Mouse (Mus musculus) left cerebral cortex, postnatal 14 days (tissue): ENCODE data around the gene Gale. TPM values are rescaled to one million over a fixed set of nuclear protein-coding genes. Genes with fewer than 3 reads are reported as not detected.

Experiments
- DNase-seq, 2 experiments: peaks; one replicate each; pipeline ENCODE4 v3.0.0; 2021 to 2022; ENCODE audit warnings: low spot score in 2 of 2, mixed read lengths in 1 of 2
- intact Hi-C: fragments of 180-260 bp; cut with DNase I; formaldehyde crosslinking; loops from one replicate; pipeline ENCODE4 v1.15.1; 2025
- total RNA-seq, 2 experiments: library from RNA; stranded (reverse); gene quantifications; 2 replicates each; pipeline ENCODE4 v1.2.3; 2021

Gale gene
- total RNA-seq, 2 experiments from 2014 or later, result 26.2 to 31.6 TPM

- no peak for DNase-seq
- intact Hi-C loops, result no loop called here
Measured at GRCm38 (mm10) chr4:135995118-135995517, 31.6 kb downstream of the Gale start.

DNA sequence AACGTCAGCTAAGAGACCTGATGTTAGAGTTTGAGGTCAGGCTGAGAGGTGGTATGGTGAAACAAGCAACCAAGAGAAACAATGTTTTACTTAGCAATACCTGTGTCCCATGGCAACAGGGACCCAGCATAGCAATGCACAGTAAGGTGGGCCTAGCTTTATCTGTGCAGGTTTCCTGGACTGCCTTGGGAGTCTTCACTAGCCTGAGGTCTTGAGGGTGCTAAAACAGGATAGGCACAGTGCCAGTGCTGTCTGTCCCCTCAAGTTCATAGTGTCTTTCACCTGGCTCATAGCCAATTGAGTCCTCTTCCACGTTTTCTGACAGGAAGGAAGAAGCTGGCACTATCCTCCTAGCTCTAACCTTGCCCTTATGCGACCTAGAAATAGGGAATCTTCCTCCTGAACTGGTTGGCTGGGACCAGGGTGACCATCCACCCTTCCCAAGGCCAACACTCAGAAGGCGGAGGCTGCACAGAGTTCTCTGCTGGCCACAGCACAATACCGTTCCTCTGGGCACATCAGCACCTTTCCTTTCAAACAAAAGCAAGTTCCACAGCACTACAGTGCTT lies 40.7 kb downstream of the Gale start:
- no peak for DNase-seq
- intact Hi-C loops, result no loop called here

DNA sequence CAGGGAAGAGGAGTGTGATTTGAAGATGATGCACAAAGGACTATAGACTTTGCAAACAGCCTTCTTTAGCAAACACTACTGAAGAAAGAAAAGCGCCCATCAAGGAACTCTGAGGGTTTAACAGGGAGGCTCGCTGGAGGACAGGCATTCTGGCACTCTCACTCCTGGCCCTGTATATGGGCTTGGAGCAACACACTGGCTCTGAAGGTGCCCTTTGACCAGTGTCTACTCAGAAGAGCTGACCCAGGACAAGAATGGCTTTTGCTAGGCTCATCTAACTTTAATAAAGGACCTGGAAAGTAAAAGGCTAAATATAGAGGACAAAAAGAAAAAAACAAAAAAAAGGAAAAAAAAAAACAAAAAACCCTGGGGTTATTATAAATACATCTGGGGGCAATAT lies 41.4 kb downstream of the Gale start:
- intact Hi-C loops, result no loop called here
- DNase-seq, result no peak

DNA sequence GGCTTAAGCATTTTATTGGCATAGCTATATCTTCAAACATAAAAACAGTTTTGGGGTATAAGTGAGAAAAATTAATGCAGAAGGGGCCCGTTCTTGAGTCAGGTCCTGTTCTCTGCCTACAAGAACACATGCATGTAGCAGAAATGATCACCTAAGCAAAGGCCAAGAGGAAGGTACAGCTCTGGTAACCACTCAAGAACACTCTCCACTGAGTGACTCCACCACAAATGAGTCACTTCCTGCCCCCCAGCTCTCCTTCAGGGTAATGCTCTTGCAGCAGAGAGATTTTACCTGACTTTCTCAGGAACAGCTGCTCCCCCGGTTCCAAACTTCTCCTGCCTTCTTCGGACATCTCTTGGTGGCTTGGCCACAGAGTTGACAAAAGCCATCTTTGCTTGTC lies 43.3 kb downstream of the Gale start:
- no peak for DNase-seq

DNA sequence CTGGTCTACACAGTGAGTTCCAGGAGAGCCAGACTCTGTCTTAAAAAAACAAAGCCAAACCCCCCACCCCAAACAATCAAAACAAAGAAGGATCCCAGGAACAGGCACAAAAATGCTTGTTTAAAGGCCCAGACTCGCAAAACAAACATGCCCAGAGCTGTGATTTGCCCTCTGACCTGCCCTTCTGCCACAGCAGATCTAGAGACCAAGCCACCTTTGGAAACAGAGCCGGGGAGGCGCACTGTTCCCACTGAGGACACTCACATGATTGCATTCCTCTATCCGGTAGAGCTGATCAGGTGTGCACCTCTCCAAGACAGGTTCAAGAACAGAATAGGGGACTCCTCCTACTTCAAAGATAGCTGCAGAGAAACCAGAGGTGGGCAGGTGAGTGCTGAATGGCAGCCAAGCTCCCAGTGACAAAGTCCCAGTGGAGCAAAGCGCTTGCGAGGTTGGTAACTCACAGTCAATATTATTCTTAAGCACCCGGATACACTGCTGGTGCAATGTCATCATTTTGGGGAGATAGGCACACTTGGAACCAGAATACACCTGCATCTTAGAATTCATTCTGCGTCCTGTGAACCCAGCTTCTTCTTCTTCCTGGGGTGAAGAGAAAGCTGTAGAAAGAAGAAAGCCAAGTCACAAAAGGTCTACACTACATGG lies 45.4 kb downstream of the Gale start:
- intact Hi-C loops, result no loop called here
- DNase-seq, result no peak

More for the DNA sequence above, 43.3 kb downstream of the Gale start:
- intact Hi-C loops, result no loop called here

GRCm38 (mm10) chr4:136010586-136010985 lies 47.1 kb downstream of the Gale start:
- no peak for DNase-seq
- intact Hi-C loops, result no loop called here

GRCm38 (mm10) chr4:136016059-136016602 lies 52.6 kb downstream of the Gale start:
- DNase-seq, result no peak
- intact Hi-C loops, result no loop called here

Other genes with a start within 250 kb of the Gale start
- under 1 TPM; 0.42 to 0.70 TPM for gene Il22ra1, start 235.6 kb upstream of the Gale start, total RNA-seq
- gene Myom3, start 204.0 kb upstream of the Gale start, total RNA-seq, result 1 to 10 TPM; 2.0 to 2.1 TPM
- 10 to 100 TPM; 71.0 to 77.4 TPM for gene Srsf10, start 108.0 kb upstream of the Gale start, total RNA-seq
- gene Pnrc2, start 89.9 kb upstream of the Gale start, total RNA-seq, result 10 to 100 TPM; 48.8 to 49.7 TPM
- under 1 TPM in 1 of 2 experiments, not detected in 1; 0.09 TPM for gene Cnr2, start 68.3 kb upstream of the Gale start, total RNA-seq
- 10 to 100 TPM; 34.0 to 39.0 TPM for gene Fuca1, start 43.0 kb upstream of the Gale start, total RNA-seq
- 10 to 100 TPM; 28.3 to 30.9 TPM for gene Hmgcl, start 17.3 kb upstream of the Gale start, total RNA-seq
- 10 to 100 TPM; 82.2 to 91.6 TPM for gene Lypla2, start 8.9 kb downstream of the Gale start, total RNA-seq
- gene Pithd1, start 23.5 kb downstream of the Gale start, total RNA-seq, result 10 to 100 TPM; 71.5 to 72.5 TPM
- 10 to 100 TPM; 27.6 to 28.2 TPM for gene Eloa, start 58.0 kb downstream of the Gale start, total RNA-seq
- gene Rpl11, start 89.7 kb downstream of the Gale start, total RNA-seq, result 100 to 1,000 TPM; 216 to 244 TPM
- gene Id3, start 179.8 kb downstream of the Gale start, total RNA-seq, result 10 to 100 TPM; 30.2 to 53.1 TPM
- gene E2f2, start 208.7 kb downstream of the Gale start, total RNA-seq, result under 1 TPM; 0.90 to 0.93 TPM
- 1 to 10 TPM; 3.9 to 4.2 TPM for gene Asap3, start 242.6 kb downstream of the Gale start, total RNA-seq